Comparison of ENCODE assay signal across 26 mouse cellular contexts in the genomic region with DNA sequence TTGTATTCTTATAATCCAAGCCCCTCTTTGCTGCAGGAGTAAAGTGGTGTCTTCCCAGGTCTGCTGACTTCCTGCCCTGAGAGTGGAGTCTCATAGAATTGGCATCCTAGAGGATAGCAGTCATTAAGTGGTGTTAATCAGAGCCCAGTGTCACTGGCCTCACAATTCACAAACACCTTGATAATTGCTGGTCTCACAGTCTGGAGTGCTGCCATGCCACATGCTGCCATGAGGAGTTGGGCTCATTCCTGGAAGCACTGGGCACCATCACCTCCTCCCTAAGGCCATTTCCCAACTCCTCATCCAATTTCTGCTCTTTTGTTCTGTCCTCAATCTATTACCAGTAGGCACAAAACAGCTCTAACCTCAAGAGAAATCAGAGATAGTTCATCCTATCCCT. TPM values are rescaled to one million over a fixed set of nuclear protein-coding genes. Genes with fewer than 3 reads are reported as not detected.
DNase-seq lines count a peak whose midpoint lies in the region; ATAC-seq and TF ChIP-seq lines count a peak whose summit lies in the region.
"Had no signal": no experiment of that assay in that cellular context is flagged by ENCODE, and none has a peak within 500 bp of the region (broad histone marks: within the 10 kb centered on the region; RNA-seq: fewer than 3 reads in every experiment).

No protein-coding gene starts in this region.

- no peak for TF ChIP-seq EP300 in heart, postnatal 0 days (IDR thresholded peaks at IDR 0.05; ENCODE audit: low read depth)

- DNase-seq in cerebellum, postnatal 36 days = peak; percentile 16 to 17
- DNase-seq in cerebellum, adult 8-10 months = no peak
- peak; percentile 44 for DNase-seq in heart, adult 8-10 months (ENCODE audit: low spot score)
- DNase-seq in heart, postnatal 0 days (ENCODE audit: low spot score) = no peak
- no peak for DNase-seq in adrenal gland, postnatal 25 days
- DNase-seq in right cerebral cortex, postnatal 10 days (ENCODE audit: low spot score in 2 of 2) = no peak
- DNase-seq: adrenal gland, adult 2 months; embryo, embryonic 11 days; kidney, adult 2 months; kidney, postnatal 36 days; left cerebral cortex, postnatal 4 days; liver, postnatal 0 days; lung, postnatal 36 days; right cerebral cortex, postnatal 14 days; thymus, postnatal 4 days had no signal

- no peaks in the 10 kb centered on the region for H3K27me3 ChIP-seq in heart, embryonic 12.5 days (replicated peaks)
- no peaks in the 10 kb centered on the region for H3K27me3 ChIP-seq in heart, postnatal 0 days (ENCODE audit: control insufficient read depth, insufficient read depth, low read length)
- H3K27me3 ChIP-seq: embryonic facial prominence, embryonic 12.5 days; hindbrain, embryonic 12.5 days; intestine, embryonic 15.5 days; liver, embryonic 12.5 days; midbrain, embryonic 13.5 days had no signal

- H3K27ac ChIP-seq in heart, embryonic 12.5 days (ENCODE audit: poor library complexity, severe bottlenecking) = no peak overlapping the region
- 0 out of 2 replicates have a peak overlapping the region, but pooled peaks have one; percentile 2 for H3K27ac ChIP-seq in heart, postnatal 0 days (ENCODE audit: low read depth)
- H3K27ac ChIP-seq: embryonic facial prominence, embryonic 12.5 days; hindbrain, embryonic 12.5 days; hindbrain, postnatal 0 days; intestine, embryonic 15.5 days; layer of hippocampus, adult 2 months; liver, embryonic 12.5 days; midbrain, embryonic 13.5 days had no signal

- peaks cover 39% of the 10 kb centered on the region for H3K4me1 ChIP-seq in heart, embryonic 12.5 days (replicated peaks)
- H3K4me1 ChIP-seq in heart, postnatal 0 days (ENCODE audit: control insufficient read depth, insufficient read depth) = peaks cover 35% of the 10 kb centered on the region

- no peaks in the 10 kb centered on the region for H3K9me3 ChIP-seq in heart, embryonic 12.5 days (replicated peaks)
- H3K9me3 ChIP-seq in heart, postnatal 0 days (replicated peaks; ENCODE audit: control insufficient read depth, low read length) = no peaks in the 10 kb centered on the region
- H3K9me3 ChIP-seq: embryonic facial prominence, embryonic 12.5 days; hindbrain, embryonic 12.5 days; intestine, embryonic 15.5 days; liver, embryonic 12.5 days; midbrain, embryonic 13.5 days had no signal

- no peak for TF ChIP-seq CTCF in heart, postnatal 0 days (IDR thresholded peaks at IDR 0.05; ENCODE audit: low read depth)

- H3K9ac ChIP-seq in heart, embryonic 12.5 days = no peak overlapping the region
- no peak overlapping the region for H3K9ac ChIP-seq in heart, postnatal 0 days (replicated peaks; ENCODE audit: low read depth, low read length)
- H3K9ac ChIP-seq: embryonic facial prominence, embryonic 12.5 days; hindbrain, embryonic 12.5 days; intestine, embryonic 15.5 days; liver, embryonic 12.5 days; liver, postnatal 0 days; midbrain, embryonic 13.5 days had no signal

- H3K36me3 ChIP-seq in heart, embryonic 12.5 days = peaks cover 3% of the 10 kb centered on the region
- H3K36me3 ChIP-seq in heart, postnatal 0 days (replicated peaks; ENCODE audit: control insufficient read depth, insufficient read depth, low read length) = peaks cover 1% of the 10 kb centered on the region
- H3K36me3 ChIP-seq: intestine, embryonic 15.5 days had no signal

- H3K4me3 ChIP-seq in heart, embryonic 12.5 days = no peak overlapping the region
- H3K4me3 ChIP-seq in heart, postnatal 0 days (ENCODE audit: low read depth, low read length) = no peak overlapping the region
- H3K4me3 ChIP-seq: embryonic facial prominence, embryonic 12.5 days; hindbrain, embryonic 12.5 days; intestine, embryonic 15.5 days; layer of hippocampus, adult 2 months; liver, embryonic 12.5 days; midbrain, embryonic 13.5 days had no signal

- no peak overlapping the region for H3K4me2 ChIP-seq in heart, embryonic 12.5 days
- no peak overlapping the region for H3K4me2 ChIP-seq in heart, postnatal 0 days (ENCODE audit: low read depth, low read length)
- H3K4me2 ChIP-seq: embryonic facial prominence, embryonic 12.5 days; hindbrain, embryonic 12.5 days; intestine, embryonic 15.5 days had no signal

- no peak for ATAC-seq in heart, embryonic 12.5 days (ENCODE audit: insufficient number of reproducible peaks, low FRiP score)
- ATAC-seq in heart, postnatal 0 days (ENCODE audit: insufficient read depth, low read depth) = no peak
- ATAC-seq: activated CD4-positive, CD25-positive, alpha-beta regulatory T cell, adult 4 months; CD4-positive, CD25-positive, alpha-beta regulatory T cell, adult 4 months; forebrain, embryonic 14.5 days; hindbrain, postnatal 0 days; intestine, embryonic 15.5 days; liver, embryonic 12.5 days; liver, postnatal 0 days; midbrain, embryonic 13.5 days had no signal

RNA-seq across cellular contexts. Expression of gene Tom1, which starts 2.1 kb away (rescaled TPM):
- total RNA-seq in heart, adult 8-10 months (2022) = 10 to 100 TPM; 57.4 to 72.0 (median 64.0) TPM
- polyA plus RNA-seq in heart, embryonic 12.5 days (2016; fragmentation: Nextera tagmentation; extraction: Ambion mirVana) = 39.3 and 39.8 TPM in 2 replicates
- 56.1 and 110 TPM in 2 replicates for total RNA-seq in heart, postnatal 0 days (2014; rRNA removed; ENCODE audit: low replicate concordance)
- 68.7 and 75.8 TPM in 2 replicates for polyA plus RNA-seq in heart, postnatal 0 days (2015; fragmentation: Nextera tagmentation; extraction: Ambion mirVana)
- 36.1 and 45.9 TPM in 2 replicates for total RNA-seq in adrenal gland, postnatal 25 days (2021)

RNA-seq across cellular contexts. Expression of gene Hmgxb4, which starts 42.5 kb away (rescaled TPM):
- 10 to 100 TPM; 12.7 to 16.8 (median 13.5) TPM for total RNA-seq in heart, adult 8-10 months (2022)
- 23.8 and 28.4 TPM in 2 replicates for polyA plus RNA-seq in heart, embryonic 12.5 days (2016; fragmentation: Nextera tagmentation; extraction: Ambion mirVana)
- 17.0 and 23.7 TPM in 2 replicates for total RNA-seq in heart, postnatal 0 days (2014; rRNA removed; ENCODE audit: low replicate concordance)
- 9.0 and 10.2 TPM in 2 replicates for polyA plus RNA-seq in heart, postnatal 0 days (2015; fragmentation: Nextera tagmentation; extraction: Ambion mirVana)
- 27.3 and 34.5 TPM in 2 replicates for total RNA-seq in adrenal gland, postnatal 25 days (2021)

RNA-seq across cellular contexts. Expression of gene Hmox1, which starts 57.8 kb away (rescaled TPM):
- 10 to 100 TPM in 1 of 4 experiments, 1 to 10 TPM in 3; 7.7 to 10.2 (median 9.1) TPM for total RNA-seq in heart, adult 8-10 months (2022)
- 20.0 and 20.1 TPM in 2 replicates for polyA plus RNA-seq in heart, embryonic 12.5 days (2016; fragmentation: Nextera tagmentation; extraction: Ambion mirVana)
- total RNA-seq in heart, postnatal 0 days (2014; rRNA removed; ENCODE audit: low replicate concordance) = 22.9 and 29.2 TPM in 2 replicates
- 12.2 and 13.6 TPM in 2 replicates for polyA plus RNA-seq in heart, postnatal 0 days (2015; fragmentation: Nextera tagmentation; extraction: Ambion mirVana)
- total RNA-seq in adrenal gland, postnatal 25 days (2021) = 26.3 and 44.3 TPM in 2 replicates

Comparison
In these comparisons a context has a peak if more than half of its experiments do, and no peak if none do; other contexts are left out.
1. DNase-seq: peak in cerebellum, postnatal 36 days (2 of 2) and heart, adult 8-10 months (single experiment); none in cerebellum, adult 8-10 months (single experiment), heart, postnatal 0 days (single experiment), adrenal gland, postnatal 25 days (single experiment) and right cerebral cortex, postnatal 10 days (0 of 2).